Mouse (Mus musculus) gastrocnemius, postnatal 4 days (tissue): ENCODE measurements at regions not wholly inside any gene's neighbourhood (a gene's known extent, or its start where the extent isn't known, plus 50 kb on each side); places are given as distances from the start of the nearest gene placed in this dataset.
A peak's percentile ranks its signal among the peaks of the same experiment; 100 is the strongest.
"Not testable (repeated sequence)": the region's sequence is repeated elsewhere in the genome, so short reads cannot be mapped to it uniquely, and the experiment has no call there.

Experiments used
- DNase-seq, 2 experiments: peaks; one replicate each; pipeline ENCODE4 v3.0.0; 2021 to 2022; ENCODE audit warnings: low spot score in 2 of 2, mixed read lengths in 2 of 2

- DNase-seq = peak; percentile 5 to 17
Measured at GRCm38 (mm10) chr4:146263038-146263685, 106.5 kb downstream of the Zfp600 start.

- DNase-seq = not testable (repeated sequence)
Measured at GRCm38 (mm10) chr4:146263790-146264189, 107.2 kb downstream of the Zfp600 start.

- DNase-seq = not testable (repeated sequence)
Measured at GRCm38 (mm10) chr4:146270119-146270747, 113.6 kb downstream of the Zfp600 start.
